Mouse (Mus musculus) left cerebral cortex, adult 8-10 months (tissue): ENCODE measurements around the gene BC025920. TPM values are rescaled to one million over a fixed set of nuclear protein-coding genes. Genes with fewer than 3 reads are reported as not detected.
A peak's percentile ranks its signal among the peaks of the same experiment; 100 is the strongest.

Source experiments
- DNase-seq, 2 experiments: peaks; one replicate each; pipeline ENCODE4 v3.0.0; 2022; ENCODE audit warnings: low spot score in 2 of 2
- total RNA-seq, 4 experiments: library from RNA; stranded (reverse); gene quantifications; 2 replicates each; pipeline ENCODE4 v1.2.4; 2022

The BC025920 gene
- total RNA-seq = 1 to 10 TPM; 3.3 to 5.4 (median 3.9) TPM

DNA sequence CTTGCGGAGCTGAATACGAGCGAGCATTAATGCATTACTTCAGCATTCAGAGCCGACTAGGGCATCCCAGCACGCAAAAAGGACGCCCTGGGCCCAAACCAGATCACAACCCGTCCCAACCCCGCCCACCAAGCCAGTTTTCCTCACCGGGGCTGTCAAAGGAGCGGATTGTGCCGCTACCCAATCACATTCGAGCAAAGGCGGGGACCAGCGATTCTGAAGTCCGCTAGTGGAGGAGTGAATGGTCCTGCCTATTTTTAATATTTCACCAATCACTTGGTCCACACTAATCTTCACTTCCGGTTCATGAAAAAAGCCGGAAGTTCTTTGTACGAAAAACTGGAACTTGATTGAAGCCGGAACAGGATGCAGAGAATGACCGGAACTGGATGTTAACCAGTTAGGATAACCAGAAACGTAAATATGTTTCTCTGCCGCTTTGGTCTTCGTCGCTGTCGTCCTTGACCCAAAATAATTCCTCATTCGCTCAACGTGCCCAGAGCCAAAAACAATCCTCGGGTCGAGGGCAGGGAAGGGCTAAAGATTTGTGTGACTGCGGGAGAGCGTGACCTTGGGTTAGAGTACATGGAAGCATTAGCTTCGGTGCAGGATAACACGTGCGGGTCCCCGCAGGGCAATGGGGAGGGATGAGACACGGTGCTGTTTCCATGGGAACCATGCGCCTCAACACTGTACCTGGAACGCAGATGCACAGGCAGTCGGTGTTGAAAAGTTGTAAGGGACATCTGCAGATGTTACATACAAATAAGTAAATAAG, at the start of gene BC025920:
BC025920 (plus strand) TSS at position 297 of the 778 bp plus-strand sequence.
- DNase-seq = peak; percentile 79 to 97

- DNase-seq = no peak
Measured at GRCm38 (mm10) chr10:81556282-81556681, 49.8 kb upstream of the BC025920 start.

GRCm38 (mm10) chr10:81557491-81557890, 48.6 kb upstream of the BC025920 start:
- DNase-seq = no peak

DNA sequence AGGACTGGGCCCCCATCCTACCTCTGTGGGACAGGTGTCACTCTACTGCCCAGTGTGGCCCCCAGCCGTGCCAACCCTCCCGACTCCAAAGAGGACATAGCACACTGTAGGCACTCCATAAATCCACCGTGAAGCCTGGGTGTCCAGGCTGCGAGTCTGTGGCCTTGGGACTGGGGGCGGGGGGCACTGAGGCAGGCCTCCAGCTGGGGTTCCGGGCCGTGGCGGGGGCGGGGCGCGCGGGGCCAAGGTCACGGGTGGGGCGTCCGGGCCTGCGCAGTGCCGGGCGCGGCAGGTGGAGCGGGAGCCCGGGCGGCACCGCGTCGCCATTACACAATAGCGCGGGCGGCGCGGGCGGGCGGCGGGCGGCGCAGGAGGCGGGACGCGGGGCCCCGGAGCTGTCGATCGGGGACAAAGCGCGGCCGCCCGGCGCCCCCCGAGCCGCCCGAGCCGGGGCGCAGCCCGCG, 46.9 kb upstream of the BC025920 start, which contains the start of gene Aes:
Aes (plus strand) TSS at position 326 of the 464 bp plus-strand sequence.
- peak; percentile 59 to 69 for DNase-seq

DNA sequence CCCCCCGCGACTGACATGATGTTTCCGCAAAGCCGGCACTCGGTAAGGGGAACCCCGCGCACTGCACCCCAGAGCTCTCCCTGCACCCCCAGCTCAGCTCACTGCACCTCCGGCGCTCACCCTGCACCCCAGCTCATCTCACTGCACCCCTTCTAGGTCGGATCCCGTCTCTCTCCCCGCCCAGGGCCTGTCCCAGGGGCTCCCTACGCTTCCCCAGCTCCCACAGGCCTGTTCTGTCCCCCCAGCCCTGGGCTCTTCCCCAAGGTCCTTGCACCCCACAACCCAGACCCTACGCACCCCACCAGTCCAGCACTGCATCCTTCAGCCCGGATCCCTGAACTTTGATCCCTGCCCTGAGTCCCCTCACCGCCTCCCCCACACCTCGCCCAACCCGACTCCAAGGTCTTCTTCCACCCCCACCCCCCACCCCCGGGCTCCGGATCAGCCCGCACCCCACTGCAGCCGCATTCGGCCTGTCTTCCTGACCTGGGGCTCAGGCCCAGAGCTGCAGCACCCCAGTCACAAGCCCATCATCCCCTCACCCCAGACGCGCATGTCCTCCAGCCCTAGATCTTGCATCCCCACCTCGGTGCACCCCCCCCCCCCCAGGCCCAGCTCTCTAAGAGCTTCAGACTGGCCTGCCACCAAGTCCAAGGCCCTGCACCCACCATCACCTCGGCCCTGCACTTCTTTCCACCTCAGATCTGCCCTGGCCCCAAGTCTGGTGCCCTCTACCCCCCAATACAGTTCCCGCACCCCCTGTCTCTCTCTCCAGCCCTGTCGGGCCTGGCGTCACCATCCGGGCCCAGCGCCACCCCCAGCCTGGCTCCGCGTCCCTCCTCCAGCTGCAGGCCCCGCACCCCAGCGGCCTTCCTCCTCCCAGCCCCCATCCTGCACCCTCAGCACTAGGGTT, 46.2 kb upstream of the BC025920 start:
- peak in 1 of 2 experiments; percentile 61 for DNase-seq

GRCm38 (mm10) chr10:81560719-81561459, 45.2 kb upstream of the BC025920 start:
- DNase-seq = no peak

- DNase-seq = no peak
Measured at GRCm38 (mm10) chr10:81562411-81562810, 43.7 kb upstream of the BC025920 start.

GRCm38 (mm10) chr10:81563481-81563880, 42.6 kb upstream of the BC025920 start:
- no peak for DNase-seq

DNA sequence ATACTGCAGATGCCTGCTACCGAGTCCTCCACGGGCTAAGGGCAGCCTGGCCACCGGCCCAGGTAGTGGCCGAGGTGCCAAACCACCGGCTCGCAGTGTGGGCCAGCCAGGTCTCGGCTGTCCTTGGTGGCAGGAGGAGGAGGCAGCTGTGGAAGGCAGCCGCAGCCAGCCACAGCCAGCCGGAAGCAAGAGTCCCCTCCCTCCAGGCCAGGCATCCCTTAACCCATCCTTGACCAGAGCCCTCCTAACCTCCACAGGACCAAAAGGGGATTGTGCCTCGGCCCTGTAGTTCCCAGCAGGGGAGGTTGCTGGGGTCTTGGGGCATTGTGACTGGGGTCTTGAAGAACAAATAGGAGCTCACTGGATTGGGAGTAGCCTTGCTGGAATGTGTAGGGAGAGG, 41.9 kb upstream of the BC025920 start:
- DNase-seq = no peak

GRCm38 (mm10) chr10:81564734-81565133, 41.3 kb upstream of the BC025920 start:
- no peak for DNase-seq

DNA sequence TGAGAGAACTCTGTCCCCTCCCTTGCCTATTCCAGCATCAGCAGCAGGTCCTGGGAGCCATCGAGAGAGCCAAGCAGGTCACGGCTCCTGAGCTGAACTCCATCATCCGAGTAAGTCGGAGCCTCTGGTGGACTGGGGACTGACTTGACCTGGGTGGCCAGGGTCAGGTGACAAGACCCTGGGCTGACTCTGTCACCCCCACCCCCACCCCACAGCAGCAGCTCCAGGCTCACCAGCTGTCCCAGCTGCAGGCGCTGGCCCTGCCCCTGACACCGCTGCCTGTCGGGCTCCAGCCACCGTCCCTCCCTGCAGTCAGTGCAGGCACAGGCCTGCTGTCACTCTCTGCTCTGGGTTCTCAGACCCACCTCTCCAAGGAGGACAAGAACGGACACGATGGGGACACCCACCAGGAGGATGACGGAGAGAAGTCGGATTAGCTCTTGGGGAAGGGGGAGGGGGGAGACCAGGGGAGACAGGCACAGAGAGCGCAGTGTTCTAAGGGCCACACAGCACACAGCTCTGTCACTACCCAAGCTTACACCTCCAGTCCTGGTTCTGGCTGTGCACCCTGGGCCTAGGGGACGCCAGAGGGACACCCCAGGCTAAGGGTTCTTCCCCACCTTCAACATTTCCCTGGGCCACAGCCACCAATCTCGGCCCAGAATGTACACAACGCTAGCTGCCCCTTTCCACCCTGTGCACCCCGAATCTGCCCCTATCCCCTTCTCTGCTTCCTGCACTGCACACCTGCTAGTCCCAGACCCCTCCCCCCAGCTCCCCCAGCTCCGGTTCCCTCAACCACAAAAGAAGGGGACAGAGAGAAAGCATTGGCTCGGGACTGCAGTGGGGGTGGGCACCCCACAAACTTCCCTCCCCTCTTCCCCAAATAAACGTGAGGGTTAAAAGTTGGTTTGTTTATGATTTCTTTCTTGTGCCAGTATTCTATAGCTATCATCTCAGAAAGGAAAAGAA, 40.5 kb upstream of the BC025920 start:
- no peak for DNase-seq

GRCm38 (mm10) chr10:81568381-81569191, 37.5 kb upstream of the BC025920 start:
- DNase-seq = no peak

- DNase-seq = no peak
Measured at GRCm38 (mm10) chr10:81569507-81570237, 36.4 kb upstream of the BC025920 start.

DNA sequence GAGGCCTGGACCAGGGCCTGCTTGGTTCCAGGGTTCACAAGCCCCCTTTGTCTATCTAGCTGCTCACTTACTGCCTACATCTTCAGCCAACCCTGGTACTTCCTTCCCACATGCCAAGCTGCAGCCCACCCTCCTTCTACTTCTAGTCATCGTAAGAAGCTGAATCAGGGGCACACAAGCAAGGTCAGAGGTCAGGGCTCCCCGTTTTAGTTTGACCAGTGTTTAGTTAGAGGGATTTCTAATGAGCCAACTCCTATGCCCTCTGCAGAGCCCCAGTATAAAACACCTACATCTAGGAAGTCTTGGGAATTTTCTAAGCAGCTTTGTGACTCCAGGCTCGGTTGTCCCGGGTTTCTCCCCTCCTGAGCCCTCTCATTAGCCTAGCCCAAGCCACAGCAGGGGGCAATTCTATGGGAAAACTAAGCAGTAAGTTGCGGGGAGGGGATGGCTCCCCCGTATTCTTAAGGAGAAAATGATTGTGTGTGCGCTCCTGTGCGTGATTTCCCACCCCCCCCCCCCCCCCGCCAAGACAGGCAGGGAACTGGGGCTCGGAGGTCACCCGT, 35.8 kb upstream of the BC025920 start:
- no peak for DNase-seq

DNA sequence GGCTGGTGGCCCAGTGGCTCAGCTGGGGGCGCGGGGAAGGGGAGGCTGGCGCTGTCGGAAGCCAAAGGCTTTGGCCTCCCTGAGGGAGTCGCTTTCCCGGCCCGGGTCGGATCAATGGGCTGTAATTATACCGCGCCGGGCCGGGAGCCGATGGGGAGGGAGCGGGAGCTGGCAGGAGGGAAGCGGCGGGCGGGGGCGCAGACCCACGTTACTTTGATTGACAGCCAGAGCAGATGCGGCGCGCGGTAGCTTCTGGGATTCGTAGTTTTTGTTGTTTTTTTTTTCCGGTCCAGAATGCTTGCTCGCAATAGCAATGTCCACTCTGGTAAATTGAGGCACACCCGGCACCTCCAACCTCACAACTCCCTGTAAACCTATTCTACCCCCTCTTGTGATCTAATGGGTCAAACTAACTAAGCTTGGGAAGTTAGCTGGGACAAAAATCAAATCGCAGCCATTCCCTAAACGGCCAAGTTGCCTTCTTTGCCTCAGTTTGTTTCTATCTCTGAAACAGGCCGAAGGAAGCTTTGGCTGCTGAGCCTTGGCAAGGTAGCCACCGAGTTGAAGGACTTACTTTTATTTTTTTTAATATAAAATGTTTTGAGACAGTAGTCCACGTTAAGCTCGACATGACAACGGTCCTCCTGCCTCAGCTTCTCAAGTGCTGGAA, 35.1 kb upstream of the BC025920 start:
- DNase-seq = peak; percentile 81 to 96

GRCm38 (mm10) chr10:81571501-81571876, 34.6 kb upstream of the BC025920 start:
- DNase-seq = peak; percentile 97 to 99

DNA sequence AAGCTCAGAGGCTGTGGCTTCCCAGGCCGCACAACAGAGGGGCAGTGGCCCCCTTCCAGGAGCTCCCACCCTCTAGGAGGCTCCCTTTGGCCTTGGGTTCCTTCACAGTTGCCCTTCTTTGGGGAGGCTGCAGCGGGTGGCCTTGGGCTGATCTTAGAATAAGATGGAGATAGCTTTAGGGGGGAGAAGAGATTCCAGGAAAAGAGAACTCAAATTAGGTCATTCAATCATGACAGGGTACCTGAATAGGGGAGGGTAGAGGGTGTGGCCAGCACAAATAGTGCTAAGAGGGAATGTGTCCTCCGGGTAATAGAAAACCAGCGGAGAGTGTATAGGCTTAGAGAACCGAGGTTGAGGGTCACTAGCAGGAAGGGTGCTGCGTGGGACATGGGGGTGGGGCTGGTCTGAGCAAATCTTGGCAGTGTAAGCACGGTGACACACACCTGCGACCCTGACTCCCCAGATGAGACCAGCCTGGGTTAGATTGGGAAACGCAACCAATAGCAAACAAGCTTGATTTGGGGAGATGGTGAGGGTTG, 33.9 kb upstream of the BC025920 start:
- DNase-seq = no peak
